Mouse (Mus musculus) megakaryocyte, embryonic 14.5 days (primary cell): ENCODE data around the gene Pnldc1.

Source experiments
- FLI1 ChIP-seq: IDR thresholded peaks from 2 replicates; pipeline ENCODE4 v1.6.1; 2012; ENCODE audit warnings: low read length, inconsistent platforms, mixed read lengths
- GATA1 ChIP-seq: IDR thresholded peaks from 3 replicates; pipeline ENCODE4 v1.6.1; 2012; ENCODE audit warnings: mixed read lengths, low read length, inconsistent platforms, borderline replicate concordance

DNA sequence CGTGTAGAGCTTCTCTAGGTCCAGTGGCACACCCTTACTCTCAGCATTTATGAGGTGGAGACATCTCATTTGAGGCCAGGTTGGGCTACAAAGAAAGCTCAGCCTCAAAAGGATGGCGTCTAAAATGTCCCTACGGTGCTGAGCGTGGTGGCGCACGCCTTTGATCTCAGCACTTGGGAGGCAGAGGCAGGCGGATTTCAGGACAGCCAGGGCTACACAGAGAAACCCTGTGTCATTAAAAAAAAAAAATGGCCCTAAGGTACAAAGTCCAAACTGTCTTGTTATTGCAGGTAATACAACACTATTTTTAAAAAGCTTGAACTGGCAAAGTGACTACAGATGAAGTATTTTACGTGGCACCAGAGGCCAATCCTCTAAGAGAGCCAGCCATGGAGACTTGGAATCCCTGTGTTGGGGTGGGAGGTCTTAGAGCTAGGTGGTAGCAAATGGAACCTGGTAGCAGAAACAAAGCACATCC lies 15.7 kb upstream of the Pnldc1 start:
- TF ChIP-seq GATA1, result no peak
- TF ChIP-seq FLI1, result no peak
